Mouse (Mus musculus) intestine, embryonic 16.5 days (tissue): Measurements from ENCODE around the gene Cd300a. TPM values are rescaled to one million over a fixed set of nuclear protein-coding genes. Genes with fewer than 3 reads are reported as not detected.

Experiments used
- ATAC-seq: fragments of 200-750 bp; cut with Nextera tagmentation; 2 replicates; pipeline ENCODE4 v1.8.0; 2017; ENCODE audit warnings: moderate TSS enrichment, moderate library complexity
- H3K27ac ChIP-seq: fragments of 300-500 bp; sonication (generic); 2 replicates; pipeline ENCODE4 v1.5.1; 2014; ENCODE audit warnings: mild to moderate bottlenecking, low read length
- H3K27me3 ChIP-seq: fragments of 300-500 bp; sonication (generic); replicated peaks from 2 replicates; pipeline ENCODE4 v1.6.1; 2014; ENCODE audit warnings: low read length, control low read depth, mixed read lengths; ENCODE audit not compliant: control insufficient read depth, insufficient read depth
- H3K36me3 ChIP-seq: fragments of 300-500 bp; sonication (generic); 2 replicates; pipeline ENCODE4 v1.6.1; 2014; ENCODE audit warnings: low read length, control low read depth; ENCODE audit not compliant: control insufficient read depth, insufficient read depth
- H3K4me1 ChIP-seq: fragments of 300-500 bp; sonication (generic); 2 replicates; pipeline ENCODE4 v1.6.1; 2014; ENCODE audit warnings: low read length, control low read depth, mixed read lengths; ENCODE audit not compliant: control insufficient read depth, insufficient read depth
- H3K4me2 ChIP-seq: fragments of 300-500 bp; sonication (generic); 2 replicates; pipeline ENCODE4 v1.6.1; 2014; ENCODE audit warnings: low read depth, low read length, control low read depth
- H3K4me3 ChIP-seq: fragments of 300-500 bp; sonication (generic); 2 replicates; pipeline ENCODE4 v1.5.1; 2014; ENCODE audit warnings: mild to moderate bottlenecking, low read length
- H3K9ac ChIP-seq: fragments of 300-500 bp; sonication (generic); 2 replicates; pipeline ENCODE4 v1.6.1; 2014; ENCODE audit warnings: low read depth, low read length
- H3K9me3 ChIP-seq: fragments of 300-500 bp; sonication (generic); 2 replicates; pipeline ENCODE4 v1.6.1; 2016; ENCODE audit warnings: low read length, control low read depth; ENCODE audit not compliant: control insufficient read depth
- WGBS: fragments of 180-500 bp; shearing (Covaris S2); extraction: QIAGEN DNeasy Blood & Tissue Kit; methylation state at CpG from one replicate; pipeline ENCODE4 v1.1.7; 2014; 5-methylcytosine and 5-hydroxymethylcytosine counted together
- polyA plus RNA-seq: library from polyadenylated mRNA; unstranded; fragments of >200 nt; fragmentation: Nextera tagmentation; extraction: Ambion mirVana; gene quantifications from 2 replicates; pipeline ENCODE4 v1.2.1, GENCODE M21; 2015

The Cd300a gene
- polyA plus RNA-seq, 1 experiment from 2014 or later = 2.6 TPM

DNA sequence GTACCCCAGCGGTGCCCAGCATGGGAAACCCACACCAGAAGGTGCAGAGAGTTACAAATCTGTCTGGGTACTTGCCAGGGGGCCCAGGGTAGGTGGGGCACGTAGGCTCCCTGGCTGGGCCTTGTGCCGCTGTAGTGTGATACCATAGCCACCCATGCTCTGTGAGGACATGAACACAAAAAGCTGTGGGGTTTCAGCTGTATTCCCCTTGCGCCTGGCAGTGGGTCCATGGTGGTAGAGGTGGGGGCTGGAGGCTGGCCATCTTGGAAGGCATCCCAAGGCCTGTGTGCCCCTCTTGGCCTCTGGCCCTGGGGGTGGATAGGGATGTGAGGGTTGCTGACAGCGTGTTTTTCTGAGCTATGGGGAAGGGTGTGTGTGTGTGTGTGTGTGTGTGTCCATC lies 23.8 kb upstream of the Cd300a start:
- Histone ChIP-seq H3K36me3 (no peaks in the 10 kb centered on the region; the same call in 1 of the 2 replicates), H3K27me3 (no peaks in the 10 kb centered on the region), H3K9me3 (no peaks in the 10 kb centered on the region), H3K4me1 (peaks cover 26% of the 10 kb centered on the region), H3K4me2 (no peak overlapping the region), H3K27ac (no peak overlapping the region), H3K4me3 (no peak overlapping the region), H3K9ac (no peak overlapping the region)
- no peak for ATAC-seq
- WGBS = 70% methylated on average over 5 of the region's 5 CpGs

DNA sequence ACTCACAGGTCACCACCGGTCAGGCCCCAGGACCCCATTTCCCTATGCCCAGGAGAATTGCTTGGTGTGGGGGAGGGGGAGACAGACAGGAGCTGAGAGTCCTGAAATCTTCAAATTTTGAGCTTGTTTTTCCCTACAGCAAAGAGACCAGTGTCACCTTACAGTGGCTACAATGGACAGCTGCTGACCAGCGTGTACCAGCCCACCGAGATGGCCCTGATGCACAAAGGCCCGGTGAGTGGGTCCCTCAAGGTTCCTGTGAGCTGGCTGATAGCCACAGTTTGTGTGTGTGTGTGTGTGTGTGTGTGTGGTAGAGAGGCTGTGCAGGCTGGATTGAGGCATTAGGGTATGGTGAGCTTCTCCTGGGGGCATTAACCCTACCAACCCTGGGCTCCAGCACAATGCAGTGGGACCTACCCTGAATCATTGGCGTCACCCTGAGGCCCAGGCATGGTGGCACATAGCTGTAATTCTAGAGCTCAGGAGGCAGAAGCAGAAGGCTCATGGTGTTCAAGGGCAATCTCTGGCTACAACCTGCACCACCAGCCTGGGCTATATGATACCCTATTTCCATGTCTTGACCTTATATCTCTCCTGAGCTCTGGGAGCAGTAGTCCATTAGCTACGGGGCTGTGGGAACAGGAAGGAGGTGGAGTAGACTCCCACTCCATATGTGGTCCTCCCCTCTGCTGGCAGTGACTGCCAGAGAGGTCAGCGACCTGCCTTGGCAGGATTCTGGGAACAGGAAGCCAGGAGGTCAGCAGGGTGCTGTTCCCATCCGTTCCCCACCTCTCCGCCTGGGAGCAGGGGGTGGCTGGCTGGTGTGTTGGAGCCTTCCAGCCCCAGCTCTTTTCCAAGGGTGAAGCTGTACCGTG lies 23.1 kb upstream of the Cd300a start:
- H3K4me2 ChIP-seq = peak overlapping the region; percentile 8
- peak overlapping the region; percentile 77 for H3K27ac ChIP-seq
- 38% methylated on average over 10 of the region's 10 CpGs for WGBS
- H3K9ac ChIP-seq = peak overlapping the region; percentile 2; the same call in 1 of the 2 replicates
- H3K36me3 ChIP-seq = no peaks in the 10 kb centered on the region; the same call in 1 of the 2 replicates
- H3K4me3 ChIP-seq = 0 out of 2 replicates have a peak overlapping the region, but pooled peaks have one; percentile 0
- H3K9me3 ChIP-seq = no peaks in the 10 kb centered on the region
- H3K27me3 ChIP-seq = no peaks in the 10 kb centered on the region
- ATAC-seq = peak; percentile 76
- peaks cover 26% of the 10 kb centered on the region for H3K4me1 ChIP-seq

DNA sequence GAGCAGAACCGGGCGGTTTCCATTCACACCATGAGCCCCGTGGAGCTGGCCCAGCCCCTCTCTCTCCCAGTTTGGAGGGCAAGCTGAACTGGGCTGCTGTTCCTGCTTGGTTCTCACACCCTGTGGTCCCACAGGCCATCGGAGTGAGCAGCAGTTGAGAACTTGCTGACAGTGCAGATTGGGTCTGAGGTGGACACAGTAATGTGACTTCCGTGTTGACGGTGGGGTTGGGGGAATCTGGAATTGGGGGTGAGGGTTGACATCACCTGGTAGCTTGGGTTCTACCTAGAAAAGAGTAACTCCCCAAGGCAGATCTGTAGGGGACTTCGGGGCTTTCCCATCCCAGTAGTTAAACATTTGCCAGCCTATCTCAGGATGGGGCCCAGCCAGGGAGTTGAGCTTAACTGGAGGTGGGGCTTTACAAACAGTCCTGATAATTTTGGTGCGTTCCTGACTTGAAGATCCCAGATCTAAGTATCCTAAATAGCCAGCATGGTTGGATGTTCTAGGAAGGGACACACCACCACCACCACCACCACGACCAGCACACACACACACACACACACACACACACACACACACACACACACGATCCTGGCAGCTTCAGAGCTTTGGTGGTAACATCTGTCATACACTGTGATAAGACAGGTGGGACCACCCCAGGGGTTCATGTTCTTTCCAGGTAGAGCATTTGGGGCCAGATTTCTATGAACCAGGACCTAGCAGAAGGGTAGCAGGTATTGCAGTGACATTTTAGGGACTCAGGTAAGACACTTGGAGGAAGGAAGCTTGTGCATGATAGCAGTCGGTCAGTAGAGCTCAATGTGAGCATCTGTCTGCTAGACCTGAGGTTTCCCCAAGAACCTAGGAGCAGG lies 22.2 kb upstream of the Cd300a start:
- 0 out of 2 replicates have a peak overlapping the region, but pooled peaks have one; percentile 0 for H3K4me3 ChIP-seq
- H3K27ac ChIP-seq = peak overlapping the region; percentile 77
- H3K9me3 ChIP-seq = no peaks in the 10 kb centered on the region
- peak overlapping the region; percentile 8 for H3K4me2 ChIP-seq
- 35% methylated on average over 11 of the region's 11 CpGs for WGBS
- ATAC-seq = peak; percentile 85
- peak overlapping the region; percentile 2; the same call in 1 of the 2 replicates for H3K9ac ChIP-seq
- H3K4me1 ChIP-seq = peaks cover 26% of the 10 kb centered on the region
- H3K36me3 ChIP-seq = no peaks in the 10 kb centered on the region; the same call in 1 of the 2 replicates
- H3K27me3 ChIP-seq = no peaks in the 10 kb centered on the region

DNA sequence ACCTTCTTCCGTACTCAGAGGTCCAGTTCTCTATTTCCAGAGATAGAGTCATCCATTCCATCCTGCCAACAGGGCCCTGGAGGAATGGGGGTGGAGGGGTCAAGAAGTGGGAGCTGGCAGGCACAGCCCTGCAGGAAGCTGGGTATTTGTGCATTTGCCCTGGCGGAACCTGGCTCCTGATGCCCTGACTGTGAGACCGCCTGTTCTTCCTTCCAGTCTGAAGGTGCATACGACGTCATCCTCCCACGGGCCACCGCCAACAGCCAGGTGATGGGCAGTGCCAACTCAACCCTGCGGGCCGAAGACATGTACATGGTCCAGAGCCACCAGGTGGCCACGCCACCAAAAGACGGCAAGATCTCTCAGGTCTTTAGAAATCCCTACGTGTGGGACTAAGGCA lies 21.6 kb upstream of the Cd300a start:
- no peak overlapping the region for H3K27ac ChIP-seq
- no peak overlapping the region for H3K4me2 ChIP-seq
- no peak overlapping the region for H3K4me3 ChIP-seq
- ATAC-seq = no peak
- H3K27me3 ChIP-seq = no peaks in the 10 kb centered on the region
- H3K9me3 ChIP-seq = no peaks in the 10 kb centered on the region
- no peaks in the 10 kb centered on the region; the same call in 1 of the 2 replicates for H3K36me3 ChIP-seq
- WGBS = 90% methylated on average over 12 of the region's 12 CpGs
- H3K4me1 ChIP-seq = peaks cover 31% of the 10 kb centered on the region
- no peak overlapping the region for H3K9ac ChIP-seq

DNA sequence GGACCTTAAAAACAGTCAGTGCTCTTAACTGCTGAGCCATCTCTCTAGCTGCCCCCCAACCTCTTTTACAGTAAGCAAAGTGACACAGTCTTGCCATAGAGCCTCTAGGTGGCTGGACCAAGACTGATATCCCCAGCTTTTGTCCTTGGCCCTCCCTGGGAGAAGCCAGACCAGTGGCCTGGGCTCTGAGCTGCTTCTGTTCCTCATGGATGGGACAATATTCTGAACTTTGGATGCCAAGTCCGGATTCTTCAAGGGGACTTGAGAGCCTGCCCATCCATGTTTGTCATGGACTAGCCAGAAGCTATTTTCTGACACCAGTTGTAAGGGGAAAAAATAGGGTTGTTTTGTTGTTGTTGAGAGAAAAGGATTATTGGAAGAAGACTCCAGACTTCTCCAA lies 20.1 kb upstream of the Cd300a start:
- no peak overlapping the region for H3K27ac ChIP-seq
- H3K4me3 ChIP-seq = no peak overlapping the region
- H3K4me2 ChIP-seq = no peak overlapping the region
- ATAC-seq = no peak
- H3K9ac ChIP-seq = no peak overlapping the region
- H3K27me3 ChIP-seq = no peaks in the 10 kb centered on the region
- no peaks in the 10 kb centered on the region for H3K9me3 ChIP-seq
- no peaks in the 10 kb centered on the region; the same call in 1 of the 2 replicates for H3K36me3 ChIP-seq
- 89% methylated on average over 1 of the region's 1 CpGs for WGBS
- peaks cover 35% of the 10 kb centered on the region for H3K4me1 ChIP-seq

DNA sequence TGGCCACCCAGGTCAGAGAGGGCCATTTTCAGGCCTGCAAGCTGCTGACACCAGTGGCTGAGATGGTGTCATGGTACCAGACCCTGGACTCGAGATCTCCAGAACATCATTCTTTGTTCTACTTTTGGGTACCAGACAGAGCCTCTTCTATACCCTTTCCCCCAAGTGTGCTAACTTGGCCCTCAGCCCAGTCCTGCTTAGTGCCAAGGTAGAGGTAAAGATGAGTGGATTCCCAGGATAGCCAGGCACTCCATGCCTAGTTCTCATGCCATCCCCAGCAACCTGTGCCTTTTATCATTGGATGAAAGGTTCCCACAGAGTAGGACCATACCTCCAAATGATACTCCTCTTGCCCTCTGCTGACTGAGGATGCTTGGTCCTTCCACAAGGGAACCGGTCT lies 18.3 kb upstream of the Cd300a start:
- Histone ChIP-seq H3K27ac (no peak overlapping the region), H3K9ac (no peak overlapping the region), H3K9me3 (no peaks in the 10 kb centered on the region), H3K36me3 (no peaks in the 10 kb centered on the region; the same call in 1 of the 2 replicates), H3K27me3 (no peaks in the 10 kb centered on the region), H3K4me1 (peaks cover 31% of the 10 kb centered on the region), H3K4me2 (no peak overlapping the region), H3K4me3 (no peak overlapping the region)
- 78% methylated on average over 2 of the region's 2 CpGs for WGBS
- no peak for ATAC-seq

DNA sequence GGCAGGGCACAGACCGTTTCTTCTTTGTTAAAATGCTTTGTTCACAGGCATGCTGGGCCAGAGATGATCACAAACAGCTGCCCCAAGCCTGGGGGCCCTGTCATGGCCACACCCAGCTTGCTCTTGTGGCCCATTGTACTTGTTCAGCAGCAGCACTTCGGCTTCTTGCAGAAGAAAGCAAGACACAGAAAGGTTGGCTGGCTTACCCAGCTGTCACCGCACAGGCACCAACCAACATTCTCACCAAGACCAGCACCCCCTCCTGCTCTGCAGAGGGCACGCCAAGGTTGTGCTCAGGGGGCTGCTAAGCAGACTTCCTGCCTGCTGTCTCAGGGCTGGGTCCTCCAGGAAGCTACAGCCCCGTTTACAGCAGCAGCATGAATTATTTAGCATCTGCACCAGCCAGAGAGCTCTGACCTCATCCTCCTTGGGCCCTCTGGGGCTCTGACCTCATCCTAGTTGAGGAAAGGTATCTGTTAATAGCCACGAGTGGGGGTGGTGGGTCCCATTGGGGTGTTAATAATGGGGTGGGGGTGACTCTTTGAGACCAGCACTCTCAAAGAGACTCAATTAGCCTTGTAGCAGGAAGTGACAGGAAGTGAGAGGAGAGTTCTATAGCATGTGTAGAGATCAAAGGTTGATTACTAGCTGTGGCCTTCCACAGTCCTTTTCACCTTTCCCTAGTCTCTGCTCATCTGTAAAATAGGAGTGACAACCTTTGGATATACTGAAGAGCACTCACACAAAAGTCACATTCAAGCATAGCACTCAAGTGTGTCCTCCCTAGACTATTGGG lies 16.6 kb upstream of the Cd300a start:
- H3K27me3 ChIP-seq = no peaks in the 10 kb centered on the region
- peaks cover 15% of the 10 kb centered on the region for H3K4me1 ChIP-seq
- H3K4me3 ChIP-seq = no peak overlapping the region
- no peaks in the 10 kb centered on the region; the same call in 1 of the 2 replicates for H3K36me3 ChIP-seq
- no peak overlapping the region for H3K4me2 ChIP-seq
- 0 out of 2 replicates have a peak overlapping the region, but pooled peaks have one; percentile 5 for H3K27ac ChIP-seq
- H3K9ac ChIP-seq = no peak overlapping the region
- peak; percentile 26; the same call in 1 of the 2 replicates for ATAC-seq
- no peaks in the 10 kb centered on the region for H3K9me3 ChIP-seq
- 32% methylated on average over 6 of the region's 6 CpGs for WGBS

DNA sequence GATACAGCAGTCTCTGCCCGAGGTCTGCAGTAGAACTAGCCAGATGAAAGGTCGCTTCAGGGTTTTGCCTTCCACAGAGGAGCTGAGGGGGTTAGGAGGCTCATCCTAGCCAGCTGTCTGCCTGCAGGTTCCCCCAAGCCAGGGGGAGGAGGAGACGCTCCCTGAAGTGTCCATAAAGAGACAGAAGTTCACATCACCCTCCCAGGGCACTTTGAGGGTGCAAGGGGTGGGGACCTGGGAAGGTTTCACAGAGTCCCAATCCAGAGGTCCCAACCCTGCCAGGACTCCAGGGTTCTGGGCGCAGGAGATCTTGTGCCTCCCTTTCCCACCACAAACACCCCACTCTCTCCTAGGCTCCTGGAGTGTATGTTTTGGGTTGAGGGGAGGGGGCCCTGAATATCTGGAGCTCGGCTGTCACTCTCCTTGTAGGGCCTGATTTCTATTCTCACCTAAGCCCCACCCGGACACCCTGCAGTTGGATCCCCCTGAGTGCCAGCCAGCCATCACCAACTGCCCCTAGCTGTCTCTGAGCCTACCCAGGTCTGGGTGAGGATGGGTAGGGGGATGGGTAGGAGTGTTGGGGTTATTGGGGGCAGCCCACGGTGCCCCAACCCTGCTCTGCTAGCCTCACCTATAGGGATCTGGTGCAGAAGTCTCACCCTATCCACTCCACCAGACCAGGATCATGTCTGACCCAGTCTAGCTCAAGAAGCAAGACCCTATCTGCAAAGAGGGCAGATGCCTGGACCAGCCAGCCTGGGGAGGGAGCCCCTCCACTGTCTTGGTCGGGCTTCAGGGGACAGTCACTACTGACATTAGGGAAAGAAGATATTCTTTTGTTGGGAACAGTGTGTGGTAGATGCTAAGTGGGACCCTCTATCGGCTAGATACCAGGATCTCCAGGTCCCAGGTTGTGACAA lies 15.4 kb upstream of the Cd300a start:
- no peaks in the 10 kb centered on the region for H3K27me3 ChIP-seq
- 58% methylated on average over 9 of the region's 9 CpGs for WGBS
- H3K4me1 ChIP-seq = peaks cover 14% of the 10 kb centered on the region
- no peak for ATAC-seq
- no peak overlapping the region for H3K4me2 ChIP-seq
- H3K4me3 ChIP-seq = no peak overlapping the region
- no peaks in the 10 kb centered on the region; the same call in 1 of the 2 replicates for H3K36me3 ChIP-seq
- no peak overlapping the region for H3K9ac ChIP-seq
- H3K27ac ChIP-seq = no peak overlapping the region
- no peaks in the 10 kb centered on the region for H3K9me3 ChIP-seq
